Mouse (Mus musculus): ENCODE measurements around the gene Sugct. TPM values are rescaled to one million over a fixed set of nuclear protein-coding genes. Genes with fewer than 3 reads are reported as not detected.

Sugct gene
- polyA plus RNA-seq, 1 experiment from 2014 or later: 14.0 TPM

DNA sequence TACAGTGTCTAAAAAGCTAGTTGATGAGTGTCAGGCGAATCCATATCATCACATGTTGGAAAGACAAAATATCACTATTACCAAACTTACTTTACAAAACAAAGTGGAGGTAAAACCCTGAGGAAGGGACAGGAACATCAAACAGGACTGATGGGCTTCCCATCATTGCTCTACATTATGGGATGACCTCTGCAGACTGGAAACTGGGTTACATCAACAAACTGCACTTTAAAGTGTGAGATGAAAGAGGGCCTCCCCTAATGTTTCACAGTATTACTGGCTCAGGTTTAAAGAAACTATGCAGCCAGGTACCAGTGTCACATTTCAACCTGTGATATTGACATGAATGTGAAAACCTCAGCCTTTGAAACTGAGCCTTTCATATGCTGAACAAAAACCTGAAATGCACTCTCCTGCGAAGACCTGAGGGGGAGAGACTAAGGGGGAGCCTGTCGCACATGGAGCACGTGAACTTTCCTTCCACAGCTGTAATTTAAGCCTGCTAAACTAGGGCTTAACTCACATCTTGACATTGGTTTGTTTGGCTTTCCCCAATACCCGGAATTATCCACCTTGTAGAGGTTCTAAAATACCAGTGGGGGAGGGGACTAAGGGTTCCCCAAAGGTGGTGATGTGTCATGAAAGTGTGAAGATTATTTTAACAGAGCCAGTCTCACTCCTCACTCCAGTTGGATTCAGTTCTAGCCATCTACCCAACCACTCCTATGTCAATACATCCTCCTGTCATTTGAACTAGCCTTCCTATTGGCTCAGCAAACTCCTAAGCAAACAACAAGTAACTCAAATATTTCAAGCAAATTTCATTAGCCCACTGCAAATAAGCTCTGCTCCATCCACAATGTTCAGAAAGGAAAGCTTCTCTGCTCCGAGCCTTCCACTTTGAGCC, 610.2 kb downstream of the Sugct start:
- Histone ChIP-seq H3K4me1 (ENCODE audit: insufficient read depth) (no peaks in the 10 kb centered on the region), H3K4me3 (ENCODE audit: low read depth, low read length) (no peak overlapping the region), H3K27ac (ENCODE audit: low read depth) (no peak overlapping the region), H3K4me2 (ENCODE audit: low read depth, low read length) (no peak overlapping the region), H3K9ac (replicated peaks) (no peak overlapping the region), H3K36me3 (replicated peaks; ENCODE audit: insufficient read depth, low read length) (no peaks in the 10 kb centered on the region), H3K27me3 (ENCODE audit: insufficient read depth, low read length) (no peaks in the 10 kb centered on the region), H3K9me3 (ENCODE audit: low read length) (no peaks in the 10 kb centered on the region)
- 45% methylated on average over 6 of the region's 6 CpGs for WGBS (ENCODE audit: insufficient replicate concordance)
- ATAC-seq (no peak), DNase-seq (no peak)
- TF ChIP-seq CTCF (IDR thresholded peaks at IDR 0.05; ENCODE audit: low read depth): no peak
- TF ChIP-seq EP300 (IDR thresholded peaks at IDR 0.05; ENCODE audit: low read depth): no peak

GRCm38 (mm10) chr13:17081618-17082017, 613.7 kb downstream of the Sugct start:
- no peak for DNase-seq
- TF ChIP-seq CTCF (IDR thresholded peaks at IDR 0.05; ENCODE audit: low read depth): no peak
- TF ChIP-seq EP300 (IDR thresholded peaks at IDR 0.05; ENCODE audit: low read depth): no peak
- no peaks in the 10 kb centered on the region for H3K36me3 ChIP-seq (replicated peaks; ENCODE audit: insufficient read depth, low read length)

DNA sequence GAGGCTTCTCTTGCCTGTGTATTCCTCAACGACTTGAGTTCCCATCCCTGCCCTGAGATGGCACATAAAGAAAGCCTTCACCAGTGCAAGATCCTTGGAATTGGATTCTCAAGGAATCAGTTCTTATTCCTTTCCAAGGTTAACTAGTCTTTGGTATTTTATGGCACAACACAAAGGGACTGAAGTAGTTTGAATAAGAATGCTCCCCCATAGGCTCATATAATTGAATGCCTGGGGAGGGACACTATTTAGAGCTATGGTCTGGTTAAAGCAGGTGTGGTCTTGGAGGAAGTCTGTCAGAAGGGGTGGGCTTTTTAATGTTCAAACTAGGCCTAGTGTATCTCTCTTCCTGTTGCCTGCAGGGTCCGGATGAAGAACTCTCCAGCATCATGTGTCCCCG, 629.8 kb downstream of the Sugct start:
- Histone ChIP-seq H3K9ac (replicated peaks) (no peak overlapping the region), H3K36me3 (replicated peaks; ENCODE audit: insufficient read depth, low read length) (no peaks in the 10 kb centered on the region), H3K27me3 (ENCODE audit: insufficient read depth, low read length) (no peaks in the 10 kb centered on the region), H3K4me1 (ENCODE audit: insufficient read depth) (no peaks in the 10 kb centered on the region), H3K4me3 (ENCODE audit: low read depth, low read length) (no peak overlapping the region), H3K9me3 (ENCODE audit: low read length) (no peaks in the 10 kb centered on the region), H3K27ac (ENCODE audit: low read depth) (no peak overlapping the region), H3K4me2 (ENCODE audit: low read depth, low read length) (no peak overlapping the region)
- 58% methylated on average over 3 of the region's 3 CpGs for WGBS (ENCODE audit: insufficient replicate concordance)
- ATAC-seq: no peak
- no peak for DNase-seq
- no peak for TF ChIP-seq CTCF (IDR thresholded peaks at IDR 0.05; ENCODE audit: low read depth)
- TF ChIP-seq EP300 (IDR thresholded peaks at IDR 0.05; ENCODE audit: low read depth): no peak

More at GRCm38 (mm10) chr13:17081618-17082017, 613.7 kb downstream of the Sugct start:
- Histone ChIP-seq H3K9me3 (ENCODE audit: low read length) (no peaks in the 10 kb centered on the region), H3K9ac (replicated peaks) (no peak overlapping the region), H3K4me3 (ENCODE audit: low read depth, low read length) (no peak overlapping the region), H3K4me2 (ENCODE audit: low read depth, low read length) (no peak overlapping the region), H3K4me1 (ENCODE audit: insufficient read depth) (no peaks in the 10 kb centered on the region), H3K27ac (ENCODE audit: low read depth) (no peak overlapping the region), H3K27me3 (ENCODE audit: insufficient read depth, low read length) (no peaks in the 10 kb centered on the region)
- WGBS (ENCODE audit: insufficient replicate concordance): 38% methylated on average over 2 of the region's 2 CpGs
- ATAC-seq: no peak

DNA sequence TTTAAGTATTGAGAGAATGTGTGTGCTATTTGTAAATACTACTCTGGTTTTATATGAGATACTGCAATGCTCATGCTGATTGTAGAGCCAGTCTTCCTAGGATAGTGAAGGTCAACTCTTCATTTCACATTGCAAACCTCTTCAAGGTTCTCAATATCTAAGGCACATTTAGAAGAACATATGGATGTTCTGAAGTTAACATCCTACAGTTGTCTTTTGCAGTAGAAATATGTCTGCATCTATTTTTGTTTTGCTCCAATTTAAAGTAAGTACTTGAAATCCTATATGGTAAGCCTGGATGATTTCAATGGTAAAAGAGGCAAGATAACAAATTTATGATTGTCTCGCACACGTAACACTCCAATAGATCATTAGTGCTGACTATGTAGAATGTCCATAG, 638.7 kb downstream of the Sugct start:
- no peak overlapping the region for H3K4me3 ChIP-seq (ENCODE audit: low read depth, low read length)
- 88% methylated on average over 2 of the region's 2 CpGs for WGBS (ENCODE audit: insufficient replicate concordance)
- no peak overlapping the region for H3K9ac ChIP-seq (replicated peaks)
- no peak for TF ChIP-seq EP300 (IDR thresholded peaks at IDR 0.05; ENCODE audit: low read depth)
- TF ChIP-seq CTCF (IDR thresholded peaks at IDR 0.05; ENCODE audit: low read depth): no peak
- H3K36me3 ChIP-seq (replicated peaks; ENCODE audit: insufficient read depth, low read length): no peaks in the 10 kb centered on the region
- no peak overlapping the region for H3K4me2 ChIP-seq (ENCODE audit: low read depth, low read length)
- no peaks in the 10 kb centered on the region for H3K9me3 ChIP-seq (ENCODE audit: low read length)
- no peaks in the 10 kb centered on the region for H3K4me1 ChIP-seq (ENCODE audit: insufficient read depth)
- no peaks in the 10 kb centered on the region for H3K27me3 ChIP-seq (ENCODE audit: insufficient read depth, low read length)
- H3K27ac ChIP-seq (ENCODE audit: low read depth): no peak overlapping the region
- no peak for ATAC-seq
- no peak for DNase-seq

GRCm38 (mm10) chr13:17043426-17044224, 651.7 kb downstream of the Sugct start:
- Histone ChIP-seq H3K4me3 (ENCODE audit: low read depth, low read length) (no peak overlapping the region), H3K27me3 (ENCODE audit: insufficient read depth, low read length) (no peaks in the 10 kb centered on the region), H3K36me3 (replicated peaks; ENCODE audit: insufficient read depth, low read length) (no peaks in the 10 kb centered on the region), H3K27ac (ENCODE audit: low read depth) (no peak overlapping the region), H3K9me3 (ENCODE audit: low read length) (no peaks in the 10 kb centered on the region), H3K4me2 (ENCODE audit: low read depth, low read length) (no peak overlapping the region), H3K9ac (replicated peaks) (no peak overlapping the region), H3K4me1 (ENCODE audit: insufficient read depth) (no peaks in the 10 kb centered on the region)
- ATAC-seq (no peak), DNase-seq (no peak)
- 80% methylated on average over 3 of the region's 3 CpGs for WGBS (ENCODE audit: insufficient replicate concordance)
- TF ChIP-seq EP300 (IDR thresholded peaks at IDR 0.05; ENCODE audit: low read depth) (no peak), CTCF (IDR thresholded peaks at IDR 0.05; ENCODE audit: low read depth) (no peak)

DNA sequence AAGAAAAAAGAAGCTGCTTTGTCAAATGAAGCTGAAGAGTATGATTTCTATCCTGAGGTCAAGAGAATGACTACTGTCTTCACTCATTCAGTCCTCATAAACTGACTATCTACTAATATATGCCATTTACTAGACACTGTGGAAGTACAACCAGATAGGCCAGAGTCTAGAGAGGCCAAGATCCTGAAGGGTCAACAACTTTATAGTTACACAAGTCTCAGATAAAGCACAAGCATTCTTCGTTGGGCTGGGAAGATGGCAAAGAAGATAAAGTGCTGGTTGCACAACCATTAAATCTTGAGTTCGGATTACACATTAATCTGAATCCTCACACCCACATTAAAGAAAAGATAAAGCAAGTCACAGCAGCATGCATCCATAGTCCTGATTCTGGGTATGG, 653.0 kb downstream of the Sugct start:
- no peak for ATAC-seq
- Histone ChIP-seq H3K4me3 (ENCODE audit: low read depth, low read length) (no peak overlapping the region), H3K9ac (replicated peaks) (no peak overlapping the region), H3K4me1 (ENCODE audit: insufficient read depth) (no peaks in the 10 kb centered on the region), H3K4me2 (ENCODE audit: low read depth, low read length) (no peak overlapping the region), H3K9me3 (ENCODE audit: low read length) (no peaks in the 10 kb centered on the region), H3K36me3 (replicated peaks; ENCODE audit: insufficient read depth, low read length) (no peaks in the 10 kb centered on the region), H3K27me3 (ENCODE audit: insufficient read depth, low read length) (no peaks in the 10 kb centered on the region), H3K27ac (ENCODE audit: low read depth) (no peak overlapping the region)
- no peak for TF ChIP-seq CTCF (IDR thresholded peaks at IDR 0.05; ENCODE audit: low read depth)
- no peak for TF ChIP-seq EP300 (IDR thresholded peaks at IDR 0.05; ENCODE audit: low read depth)
- 59% methylated on average over 2 of the region's 2 CpGs for WGBS (ENCODE audit: insufficient replicate concordance)
- DNase-seq: no peak
